Mouse (Mus musculus): ENCODE data around the gene Gab2.

The Gab2 gene

DNA sequence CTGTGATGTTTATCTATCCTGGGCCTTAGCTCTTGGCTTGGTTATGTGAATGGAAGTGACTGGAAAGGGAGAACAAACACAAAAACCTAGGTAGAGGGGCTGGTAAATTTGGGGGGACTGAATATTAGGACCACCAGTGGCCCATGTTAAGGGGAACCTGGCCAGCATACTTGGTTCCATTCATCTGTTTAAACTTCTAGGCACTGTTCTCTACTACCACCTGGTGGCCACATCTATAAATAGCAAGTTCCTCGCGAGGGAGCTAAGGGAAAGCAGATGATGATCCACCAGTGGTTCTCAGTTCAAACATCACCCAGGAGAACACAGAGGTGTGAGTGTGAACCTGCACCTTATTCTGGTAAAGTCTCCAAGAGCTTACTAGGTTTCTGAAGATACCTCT is 216.1 kb downstream of the Gab2 start:
- no peak for TF ChIP-seq GATA4 (IDR thresholded peaks at IDR 0.05; ENCODE audit: insufficient replicate concordance, low read length)

- TF ChIP-seq GATA4 (IDR thresholded peaks at IDR 0.05; ENCODE audit: insufficient replicate concordance, low read length) = no peak
Measured at GRCm38 (mm10) chr7:97298279-97298678, 216.9 kb downstream of the Gab2 start.

DNA sequence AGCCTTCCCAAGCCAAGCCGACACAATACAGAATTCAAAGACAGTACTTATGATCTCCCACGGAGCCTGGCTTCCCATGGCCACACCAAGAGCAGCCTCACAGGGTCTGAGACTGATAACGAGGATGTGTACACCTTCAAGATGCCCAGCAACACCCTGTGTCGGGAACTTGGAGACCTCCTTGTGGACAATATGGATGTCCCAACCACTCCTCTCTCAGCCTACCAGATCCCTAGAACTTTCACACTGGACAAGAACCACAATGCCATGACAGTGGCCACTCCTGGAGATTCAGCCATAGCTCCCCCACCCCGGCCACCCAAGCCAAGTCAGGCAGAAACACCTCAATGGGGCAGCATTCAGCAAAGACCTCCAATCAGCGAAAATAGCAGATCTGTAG is 217.6 kb downstream of the Gab2 start:
- no peak for TF ChIP-seq GATA4 (IDR thresholded peaks at IDR 0.05; ENCODE audit: insufficient replicate concordance, low read length)

- TF ChIP-seq GATA4 (IDR thresholded peaks at IDR 0.05; ENCODE audit: insufficient replicate concordance, low read length) = no peak
Measured at GRCm38 (mm10) chr7:97300914-97301313, 219.5 kb downstream of the Gab2 start.

- TF ChIP-seq GATA4 (IDR thresholded peaks at IDR 0.05; ENCODE audit: insufficient replicate concordance, low read length) = no peak
Measured at GRCm38 (mm10) chr7:97301321-97301720, 219.9 kb downstream of the Gab2 start.

- no peak for TF ChIP-seq GATA4 (IDR thresholded peaks at IDR 0.05; ENCODE audit: insufficient replicate concordance, low read length)
Measured at GRCm38 (mm10) chr7:97302261-97302660, 220.9 kb downstream of the Gab2 start.

DNA sequence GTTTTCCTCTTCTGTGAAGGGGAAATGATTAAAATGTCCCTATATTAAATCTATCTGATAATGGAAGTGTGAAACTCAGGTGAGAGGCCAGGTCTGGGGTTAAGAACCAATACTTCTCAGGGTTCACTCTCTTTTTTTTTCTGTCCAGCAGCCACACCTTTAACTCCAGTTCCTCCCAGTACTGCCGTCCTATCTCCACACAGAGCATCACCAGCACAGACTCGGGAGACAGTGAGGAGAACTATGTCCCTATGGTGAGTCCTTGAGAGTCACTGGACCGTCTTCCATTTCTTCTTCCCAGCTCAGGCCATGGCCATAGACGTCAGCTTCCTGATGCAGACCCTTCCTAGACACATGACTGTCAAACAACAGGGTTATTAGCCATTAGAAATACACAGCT is 221.5 kb downstream of the Gab2 start:
- TF ChIP-seq GATA4 (IDR thresholded peaks at IDR 0.05; ENCODE audit: insufficient replicate concordance, low read length) = no peak

GRCm38 (mm10) chr7:97303614-97304013 is 222.2 kb downstream of the Gab2 start:
- no peak for TF ChIP-seq GATA4 (IDR thresholded peaks at IDR 0.05; ENCODE audit: insufficient replicate concordance, low read length)

DNA sequence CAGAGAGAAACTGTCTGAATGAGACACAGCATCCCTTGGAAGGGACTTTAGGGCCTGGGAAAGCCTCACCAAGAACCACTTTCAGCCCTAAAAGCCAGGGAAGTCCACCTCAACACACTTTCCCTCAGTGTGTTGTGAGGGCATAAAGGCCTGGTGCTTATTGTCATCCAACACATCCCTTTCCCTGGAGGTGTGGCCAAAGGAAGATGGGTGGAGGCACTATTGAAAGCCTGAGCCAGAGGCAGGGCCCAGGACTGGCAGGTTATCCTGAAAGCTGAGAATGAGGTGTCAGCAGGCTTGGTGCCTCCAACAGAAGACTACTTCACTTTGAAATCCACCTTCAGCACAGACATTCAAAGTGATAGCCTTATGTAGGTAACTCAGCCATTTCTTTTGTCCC is 223.1 kb downstream of the Gab2 start:
- TF ChIP-seq GATA4 (IDR thresholded peaks at IDR 0.05; ENCODE audit: insufficient replicate concordance, low read length) = no peak

GRCm38 (mm10) chr7:97305206-97305605 is 223.8 kb downstream of the Gab2 start:
- no peak for TF ChIP-seq GATA4 (IDR thresholded peaks at IDR 0.05; ENCODE audit: insufficient replicate concordance, low read length)

DNA sequence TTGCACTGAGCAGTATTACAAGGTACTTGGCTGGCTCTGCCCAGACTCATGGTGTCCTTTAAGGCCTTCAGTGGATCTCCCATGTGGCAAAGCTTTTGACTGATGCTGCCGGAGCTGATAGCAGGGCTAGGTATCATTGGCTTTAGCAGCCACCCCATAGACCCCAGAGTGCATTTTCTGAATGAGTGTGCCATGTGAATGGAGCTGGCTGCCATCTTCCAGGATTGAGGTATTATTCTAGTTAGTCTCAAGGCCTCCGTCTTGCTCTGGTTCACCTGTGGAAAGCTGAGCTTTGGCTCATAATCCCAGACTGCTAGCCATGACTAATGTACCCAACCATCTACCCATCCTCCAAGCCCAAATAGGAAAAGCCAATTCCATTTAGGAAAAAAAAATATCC is 225.4 kb downstream of the Gab2 start:
- TF ChIP-seq GATA4 (IDR thresholded peaks at IDR 0.05; ENCODE audit: insufficient replicate concordance, low read length) = no peak

DNA sequence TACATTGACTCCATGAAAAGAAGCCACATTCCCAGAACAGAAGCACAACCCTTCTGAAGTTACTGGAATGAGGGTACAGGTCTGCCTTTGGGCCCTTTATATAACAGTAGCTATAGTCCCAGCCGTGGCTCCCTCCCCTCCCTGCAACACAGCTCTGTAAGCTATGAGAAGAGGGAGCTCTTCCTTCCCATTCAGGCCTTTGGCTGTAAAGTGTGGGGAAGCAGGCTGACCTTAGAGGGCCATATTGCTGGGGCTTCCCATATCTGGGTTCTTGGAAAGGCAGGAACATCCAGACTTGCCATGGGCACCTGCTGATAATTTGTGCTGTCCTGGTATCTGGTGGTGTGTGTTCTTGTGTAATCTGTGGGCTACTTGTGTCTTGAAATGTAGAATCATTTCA is 226.2 kb downstream of the Gab2 start:
- TF ChIP-seq GATA4 (IDR thresholded peaks at IDR 0.05; ENCODE audit: insufficient replicate concordance, low read length) = no peak

GRCm38 (mm10) chr7:97309461-97310340 is 228.3 kb downstream of the Gab2 start:
- TF ChIP-seq GATA4 (IDR thresholded peaks at IDR 0.05; ENCODE audit: insufficient replicate concordance, low read length) = no peak

- TF ChIP-seq GATA4 (IDR thresholded peaks at IDR 0.05; ENCODE audit: insufficient replicate concordance, low read length) = no peak
Measured at GRCm38 (mm10) chr7:97310341-97310635, 228.9 kb downstream of the Gab2 start.

DNA sequence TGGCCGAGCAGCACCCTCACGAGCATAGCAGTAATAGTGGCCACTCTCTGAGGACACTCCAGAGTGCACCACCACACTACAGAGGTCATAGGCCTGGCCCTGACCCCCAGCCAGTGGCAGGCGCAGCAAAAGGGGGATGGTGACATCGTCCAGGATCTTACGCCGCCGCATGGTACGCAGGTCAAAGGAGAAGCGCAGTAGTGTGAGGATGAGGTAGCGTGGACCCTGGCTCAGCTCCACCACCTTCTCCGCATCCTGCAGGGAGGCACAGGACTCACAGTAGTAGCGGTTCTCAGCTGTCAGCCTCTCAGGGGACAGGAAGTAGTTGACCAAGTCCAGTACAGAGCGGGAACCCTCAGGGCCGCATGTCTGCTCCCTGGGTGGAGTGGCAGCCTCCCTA is 230.2 kb downstream of the Gab2 start:
- TF ChIP-seq GATA4 (IDR thresholded peaks at IDR 0.05; ENCODE audit: insufficient replicate concordance, low read length) = no peak

GRCm38 (mm10) chr7:97312196-97312595 is 230.8 kb downstream of the Gab2 start:
- no peak for TF ChIP-seq GATA4 (IDR thresholded peaks at IDR 0.05; ENCODE audit: insufficient replicate concordance, low read length)

- no peak for TF ChIP-seq GATA4 (IDR thresholded peaks at IDR 0.05; ENCODE audit: insufficient replicate concordance, low read length)
Measured at GRCm38 (mm10) chr7:97312856-97313255, 231.5 kb downstream of the Gab2 start.

Data from liver, adult (tissue).